Mouse (Mus musculus) thymus, adult 2 months (tissue): ENCODE results near the gene Rlbp1.

Experiments used
- CTCF ChIP-seq: fragments of 200-500 bp; IDR thresholded peaks from 2 replicates; pipeline ENCODE4 v1.5.1; 2012; ENCODE audit warnings: mild to moderate bottlenecking, control low read depth, low read length, moderate library complexity, borderline replicate concordance; ENCODE audit not compliant: control insufficient read depth, poor library complexity, insufficient read depth; ENCODE audit errors: extremely low read depth
- POLR2A ChIP-seq: fragments of 200-500 bp; IDR thresholded peaks from 2 replicates; pipeline ENCODE4 v1.6.1; 2012; ENCODE audit warnings: mild to moderate bottlenecking, low read length, control low read depth, moderate library complexity; ENCODE audit not compliant: control insufficient read depth, poor library complexity, insufficient read depth; ENCODE audit errors: extremely low read depth

- no peak for TF ChIP-seq CTCF
- TF ChIP-seq POLR2A, result no peak
Observed at GRCm38 (mm10) chr7:79397446-79397963, 10.7 kb upstream of the Rlbp1 start.
